Mouse (Mus musculus): ENCODE results near the gene BC025446. TPM values are rescaled to one million over a fixed set of nuclear protein-coding genes. Genes with fewer than 3 reads are reported as not detected.
"Not testable (repeated sequence)": the region's sequence is repeated elsewhere in the genome, so short reads cannot be mapped to it uniquely, and the experiment has no call there.

The BC025446 gene
- not detected for total RNA-seq (2022)

GRCm38 (mm10) chr15:75215778-75216691 is at the start of gene BC025446:
Gene BC025446 (plus strand): TSS chr15:75216376.
- DNase-seq (ENCODE audit: low spot score in 2 of 2) = no peak

- DNase-seq (ENCODE audit: low spot score in 2 of 2) = no peak
Measured at GRCm38 (mm10) chr15:75175506-75175905, 40.7 kb upstream of the BC025446 start.

- DNase-seq (ENCODE audit: low spot score in 2 of 2) = no peak
Measured at GRCm38 (mm10) chr15:75186291-75186690, 29.9 kb upstream of the BC025446 start.

GRCm38 (mm10) chr15:75189116-75189515 is 27.1 kb upstream of the BC025446 start:
- DNase-seq (ENCODE audit: low spot score in 2 of 2) = no peak

- not testable (repeated sequence) for DNase-seq (ENCODE audit: low spot score in 2 of 2)
Measured at GRCm38 (mm10) chr15:75190560-75190959, 25.6 kb upstream of the BC025446 start.

- DNase-seq (ENCODE audit: low spot score in 2 of 2) = no peak
Measured at GRCm38 (mm10) chr15:75216831-75217230, 655 bp downstream of the BC025446 start.

- no peak for DNase-seq (ENCODE audit: low spot score in 2 of 2)
Measured at GRCm38 (mm10) chr15:75221942-75222341, 5.8 kb downstream of the BC025446 start.

GRCm38 (mm10) chr15:75237736-75238288 is 21.6 kb downstream of the BC025446 start:
- no peak for DNase-seq (ENCODE audit: low spot score in 2 of 2)

GRCm38 (mm10) chr15:75240558-75240957 is 24.4 kb downstream of the BC025446 start:
- DNase-seq (ENCODE audit: low spot score in 2 of 2) = no peak

- DNase-seq (ENCODE audit: low spot score in 2 of 2) = no peak
Measured at GRCm38 (mm10) chr15:75242756-75243640, 26.8 kb downstream of the BC025446 start.

GRCm38 (mm10) chr15:75254671-75255070 is 38.5 kb downstream of the BC025446 start:
- no peak for DNase-seq (ENCODE audit: low spot score in 2 of 2)

GRCm38 (mm10) chr15:75265863-75266262 is 49.7 kb downstream of the BC025446 start:
- DNase-seq (ENCODE audit: low spot score in 2 of 2) = no peak

GRCm38 (mm10) chr15:75266626-75267025 is 50.5 kb downstream of the BC025446 start:
- DNase-seq (ENCODE audit: low spot score in 2 of 2) = no peak

- DNase-seq (ENCODE audit: low spot score in 2 of 2) = no peak
Measured at GRCm38 (mm10) chr15:75268121-75268520, 51.9 kb downstream of the BC025446 start, which contains the start of gene Ly6f. Gene Ly6f (plus strand): TSS chr15:75268421.

GRCm38 (mm10) chr15:75268916-75269829 is 53.0 kb downstream of the BC025446 start:
- DNase-seq (ENCODE audit: low spot score in 2 of 2) = no peak

- DNase-seq (ENCODE audit: low spot score in 2 of 2) = no peak
Measured at GRCm38 (mm10) chr15:75270169-75270568, 54.0 kb downstream of the BC025446 start.

- DNase-seq (ENCODE audit: low spot score in 2 of 2) = no peak
Measured at GRCm38 (mm10) chr15:75270691-75271362, 54.7 kb downstream of the BC025446 start.

GRCm38 (mm10) chr15:75271426-75271825 is 55.2 kb downstream of the BC025446 start:
- no peak for DNase-seq (ENCODE audit: low spot score in 2 of 2)

GRCm38 (mm10) chr15:75271891-75272290 is 55.7 kb downstream of the BC025446 start:
- no peak for DNase-seq (ENCODE audit: low spot score in 2 of 2)
